Mouse (Mus musculus): ENCODE measurements around the gene Zfp831. TPM values are rescaled to one million over a fixed set of nuclear protein-coding genes. Genes with fewer than 3 reads are reported as not detected.

Zfp831 gene
- total RNA-seq, 2 experiments from 2014 or later: 16.8 to 20.6 TPM

GRCm38 (mm10) chr2:174754231-174754630 lies 110.9 kb downstream of the Zfp831 start:
- intact Hi-C loops (cut with DNase I): no loop called here
- no peak overlapping the region for H3K27ac ChIP-seq
- no peak overlapping the region for H3K4me3 ChIP-seq
- TF ChIP-seq CTCF (IDR thresholded peaks at IDR 0.05): no peak
- no peak for DNase-seq (ENCODE audit: extremely low spot score in 1 of 2, low spot score in 2 of 2)

- intact Hi-C loops (cut with DNase I): no loop called here
- no peak for TF ChIP-seq CTCF (IDR thresholded peaks at IDR 0.05)
- DNase-seq (ENCODE audit: extremely low spot score in 1 of 2, low spot score in 2 of 2): no peak
- H3K27ac ChIP-seq: no peak overlapping the region
- no peak overlapping the region for H3K4me3 ChIP-seq
Observed at GRCm38 (mm10) chr2:174759189-174759588, 115.9 kb downstream of the Zfp831 start.

Other genes with a start within 250 kb of the Zfp831 start
- 10 to 100 TPM; 47.9 to 50.8 TPM for gene Nelfcd, start 227.7 kb upstream of the Zfp831 start, total RNA-seq (2021)
- gene Ctsz, start 204.5 kb upstream of the Zfp831 start, total RNA-seq (2021): 10 to 100 TPM; 33.6 to 34.3 TPM
- gene Tubb1, start 192.8 kb upstream of the Zfp831 start, total RNA-seq (2021): not detected
- gene Atp5e, start 179.4 kb upstream of the Zfp831 start, total RNA-seq (2021): 100 to 1,000 TPM; 296 to 302 TPM
- gene Prelid3b, start 170.5 kb upstream of the Zfp831 start, total RNA-seq (2021): 10 to 100 TPM; 50.4 to 52.7 TPM
- gene Edn3, start 117.1 kb downstream of the Zfp831 start, total RNA-seq (2021): 1 to 10 TPM; 4.5 to 5.2 TPM